Mouse (Mus musculus) gastrocnemius, adult 18-20 months (tissue): Measurements from ENCODE around the gene Rtbdn. TPM values are rescaled to one million over a fixed set of nuclear protein-coding genes. Genes with fewer than 3 reads are reported as not detected.

Experiments used
- DNase-seq: peaks from one replicate; pipeline ENCODE4 v3.0.0; 2021; ENCODE audit warnings: low spot score
- total RNA-seq, 2 experiments: library from RNA; stranded (reverse); gene quantifications; 2 replicates each; pipeline ENCODE4 v1.2.3; 2021

Gene Rtbdn
- total RNA-seq, 2 experiments from 2014 or later: not detected

DNA sequence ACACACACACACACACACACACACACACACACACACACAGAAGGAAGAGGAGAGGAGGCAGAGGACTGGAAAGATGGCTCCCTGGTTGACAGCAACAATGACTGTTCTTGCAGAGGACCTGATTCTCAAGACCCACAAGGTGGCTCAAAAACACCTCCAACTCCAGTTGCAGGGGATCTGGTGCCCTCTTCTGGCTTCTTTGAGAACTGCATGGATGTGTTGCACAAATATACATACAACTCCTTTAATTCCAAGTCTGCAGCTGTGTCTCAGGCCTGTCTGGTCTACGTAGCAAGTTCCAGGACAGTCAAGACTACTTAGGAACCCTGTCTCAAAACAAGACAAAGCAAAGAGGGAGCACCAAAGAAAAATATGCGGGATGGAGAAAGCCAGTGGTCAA lies 10.0 kb downstream of the Rtbdn start:
- DNase-seq: peak; percentile 61

DNA sequence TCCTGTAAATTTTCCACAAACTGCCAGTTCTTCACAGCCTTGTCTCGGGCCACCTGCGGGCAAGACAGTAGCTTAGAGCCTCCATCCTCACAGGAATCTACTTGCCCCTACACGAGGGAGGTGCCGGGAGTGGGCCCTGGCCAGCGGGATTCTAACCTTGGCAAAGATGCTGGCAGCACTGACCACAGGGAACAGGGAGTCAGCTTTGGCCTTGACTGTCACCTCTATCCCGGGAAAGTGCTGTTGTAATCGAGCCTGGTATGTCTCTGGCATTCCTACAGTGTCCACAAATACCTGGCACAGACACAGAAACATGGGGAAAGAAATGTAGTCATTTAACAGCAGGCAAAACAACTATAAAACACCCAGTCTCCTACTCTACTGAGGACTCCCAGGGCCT lies 13.0 kb downstream of the Rtbdn start:
- DNase-seq: no peak

DNA sequence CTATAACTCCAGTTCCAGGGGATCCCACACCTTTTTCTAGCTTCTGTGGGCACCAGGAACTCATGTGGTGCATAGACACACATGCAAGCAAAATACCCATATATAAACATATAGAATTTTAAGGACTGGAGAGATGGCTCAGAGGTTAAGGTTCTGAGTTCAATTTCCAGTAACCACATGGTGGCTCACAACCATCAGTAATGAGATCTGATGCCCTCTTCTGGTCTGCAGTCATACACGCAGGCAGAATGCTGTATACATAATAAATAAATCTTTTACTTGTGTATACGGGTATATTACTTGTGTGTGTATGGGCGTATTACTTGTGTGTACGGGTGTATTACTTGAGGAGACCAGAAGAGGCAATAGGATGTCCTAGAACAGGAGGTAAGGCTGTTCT lies 17.2 kb downstream of the Rtbdn start:
- DNase-seq: no peak

DNA sequence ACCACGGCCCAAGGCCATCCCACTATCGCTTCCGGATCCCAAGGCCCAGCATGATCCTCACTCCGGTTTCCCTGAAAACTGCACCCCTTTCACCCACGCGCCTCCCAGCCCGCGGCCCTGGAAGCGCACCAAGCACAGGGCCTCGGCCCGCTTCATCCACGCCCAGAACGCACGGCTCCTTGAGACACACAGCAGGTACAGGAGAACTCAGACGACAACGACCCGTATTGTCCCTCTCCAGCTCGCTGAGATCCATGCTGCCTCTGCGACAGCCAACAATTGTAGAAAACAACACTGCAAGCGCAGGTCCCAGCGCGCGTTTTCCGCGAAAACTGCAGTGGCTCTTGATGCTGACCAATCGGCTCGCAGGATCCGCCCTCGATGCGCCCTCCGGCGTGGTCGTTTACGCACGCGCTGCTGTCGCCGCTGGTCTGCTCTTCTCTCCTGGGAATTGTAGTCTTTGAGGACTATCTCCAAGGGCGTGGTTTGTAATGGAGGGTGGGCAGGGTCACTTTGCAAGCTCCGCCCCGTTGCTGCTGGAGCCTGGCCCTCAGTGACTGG lies 19.0 kb downstream of the Rtbdn start:
- DNase-seq: peak; percentile 94

DNA sequence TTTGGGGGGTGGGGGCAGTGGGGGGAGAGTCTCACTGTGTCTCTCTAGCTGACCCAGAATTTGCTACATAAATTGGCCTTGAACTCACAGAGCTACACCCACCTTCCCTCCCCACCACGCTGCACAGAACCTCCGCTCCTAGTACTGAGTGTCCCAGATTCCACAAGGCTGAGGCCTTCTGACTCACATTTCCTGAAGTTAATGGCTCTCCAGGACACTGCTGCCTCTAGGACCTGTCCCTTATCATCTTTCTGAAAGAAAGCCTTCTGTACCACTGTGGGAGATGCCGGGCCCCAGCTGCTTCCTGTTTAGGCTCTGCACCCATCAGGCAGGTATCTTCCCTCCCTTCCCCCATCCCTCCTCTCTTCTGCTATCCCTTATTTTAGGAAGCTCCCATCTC lies 19.8 kb downstream of the Rtbdn start:
- DNase-seq: no peak

DNA sequence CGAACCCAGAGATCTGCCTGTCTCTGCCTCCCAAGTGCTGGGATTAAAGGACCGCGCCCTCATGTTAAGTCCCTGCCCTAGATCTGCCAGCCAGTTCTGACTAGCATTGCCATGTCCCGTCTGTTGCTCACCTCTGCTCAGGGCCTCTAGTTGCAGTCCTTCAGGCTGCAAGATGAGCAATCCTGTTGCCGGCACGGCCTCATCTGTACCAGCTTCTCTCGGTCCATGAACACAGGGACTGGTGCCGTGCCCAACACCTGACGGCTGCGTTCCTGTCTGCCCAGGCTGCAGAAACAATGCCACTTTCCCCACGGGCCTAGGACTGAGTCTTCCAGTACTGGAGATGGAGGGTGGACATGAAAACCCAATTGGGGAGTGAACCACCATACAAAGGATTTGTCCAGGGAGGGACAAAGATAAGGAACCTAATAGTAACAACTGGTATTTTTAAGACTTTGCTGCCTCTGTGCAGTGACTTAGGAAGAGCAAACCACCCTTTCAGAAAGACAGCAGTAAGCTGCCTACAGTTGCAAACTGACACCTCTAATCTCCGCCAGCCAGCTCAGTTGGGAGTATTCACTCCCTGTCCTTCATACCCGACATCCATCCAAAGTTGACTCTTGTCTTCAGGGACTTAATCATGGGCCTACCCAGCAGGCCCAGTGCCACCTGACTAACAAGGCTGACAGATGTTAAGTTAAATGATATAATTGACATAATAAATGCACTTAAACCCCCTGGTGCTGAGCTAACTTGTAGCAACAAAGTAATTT lies 20.9 kb downstream of the Rtbdn start:
- DNase-seq: no peak

DNA sequence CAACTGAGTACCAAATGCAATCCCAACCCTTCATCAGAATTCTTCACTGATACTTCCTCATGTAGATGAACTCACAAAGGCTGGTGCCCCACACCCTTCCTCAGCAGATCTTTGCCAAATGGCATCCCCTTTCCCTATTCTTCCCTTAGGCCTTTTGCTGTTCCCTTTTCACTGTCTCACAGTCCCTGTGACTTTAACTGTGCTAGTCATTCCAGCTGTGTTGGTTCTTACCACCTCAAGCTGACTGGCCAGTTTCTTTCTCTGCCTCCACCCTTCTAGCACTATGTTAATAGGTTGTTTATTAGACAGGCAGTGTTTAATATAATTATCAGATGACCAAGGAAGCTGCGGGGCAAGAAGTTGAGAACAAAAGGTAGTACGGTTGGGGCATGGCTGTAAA lies 21.9 kb downstream of the Rtbdn start:
- DNase-seq: no peak

DNA sequence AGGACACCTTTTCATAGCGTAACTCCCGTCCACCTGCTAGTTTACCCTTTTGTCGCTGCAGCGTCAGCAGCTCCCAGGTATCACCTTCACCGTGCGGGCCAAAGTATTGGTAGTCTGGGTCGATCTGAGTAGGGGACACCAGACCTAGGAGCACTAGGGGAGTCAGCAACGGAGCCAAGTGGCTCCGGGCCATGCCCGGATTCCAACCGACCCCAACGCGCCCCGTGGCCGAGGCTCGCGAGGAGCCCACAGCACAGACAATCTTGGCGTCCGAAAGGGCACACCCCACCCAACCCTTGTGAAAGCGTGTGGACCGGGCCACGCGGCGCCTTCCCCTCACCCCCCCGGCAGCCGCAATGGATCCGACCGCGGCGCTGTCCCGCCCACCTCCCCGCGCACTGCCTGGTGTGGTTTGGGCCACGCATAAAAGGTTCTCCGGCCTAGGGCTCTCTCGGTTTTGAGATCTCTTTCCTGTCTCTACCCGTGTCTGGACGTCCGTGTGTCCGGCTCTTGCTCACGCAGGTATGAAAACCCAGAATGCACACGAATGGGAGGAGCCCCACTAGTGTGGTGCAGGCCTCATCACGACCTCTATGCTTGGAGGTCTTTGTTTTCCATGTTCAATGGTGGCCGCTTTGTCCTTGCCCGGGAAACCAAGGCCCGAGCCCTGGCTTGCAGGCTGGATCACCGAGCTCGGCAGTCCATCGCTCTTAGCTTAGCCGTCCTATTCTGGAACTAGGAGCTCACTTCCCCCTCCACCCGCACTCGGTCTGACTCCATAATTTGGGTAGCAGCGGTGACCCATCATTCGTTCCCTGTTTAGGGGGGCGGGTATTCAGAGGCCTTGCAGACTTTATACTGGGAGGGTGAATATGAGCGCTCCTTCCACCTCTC lies 22.7 kb downstream of the Rtbdn start, which contains the start of the genes Gm49661, Prdx2 and Rnaseh2a:
TSS of gene Gm49661 (minus strand) at position 193 of the 894 bp plus-strand sequence.
TSS of gene Prdx2 (plus strand) at position 347 of the 894 bp plus-strand sequence.
TSS of gene Rnaseh2a (minus strand) at position 527 of the 894 bp plus-strand sequence.
- DNase-seq: peak; percentile 60

DNA sequence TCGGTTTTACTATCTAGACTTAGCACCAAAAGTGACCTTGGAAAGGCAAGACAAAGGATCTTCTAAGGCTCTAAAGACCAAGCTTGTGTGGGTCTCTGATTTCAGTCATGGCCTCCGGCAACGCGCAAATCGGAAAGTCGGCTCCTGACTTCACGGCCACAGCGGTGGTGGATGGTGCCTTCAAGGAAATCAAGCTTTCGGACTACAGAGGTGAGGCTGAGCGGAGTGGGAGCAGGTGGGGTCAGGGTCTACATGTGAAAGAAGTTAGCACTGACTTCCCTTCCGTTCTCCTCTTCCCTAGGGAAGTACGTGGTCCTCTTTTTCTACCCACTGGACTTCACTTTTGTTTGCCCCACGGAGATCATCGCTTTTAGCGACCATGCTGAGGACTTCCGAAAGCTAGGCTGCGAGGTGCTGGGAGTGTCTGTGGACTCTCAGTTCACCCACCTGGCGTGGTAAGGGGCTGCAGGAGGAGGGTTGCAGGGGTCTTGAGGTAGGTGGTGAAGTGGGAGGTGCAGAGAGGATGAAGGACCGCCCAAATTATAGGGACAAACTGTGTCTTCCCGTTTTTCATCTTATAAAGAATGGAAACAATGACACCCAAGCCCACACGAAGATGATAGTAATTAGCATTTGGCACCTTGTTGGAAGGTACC lies 23.5 kb downstream of the Rtbdn start:
- DNase-seq: no peak

DNA sequence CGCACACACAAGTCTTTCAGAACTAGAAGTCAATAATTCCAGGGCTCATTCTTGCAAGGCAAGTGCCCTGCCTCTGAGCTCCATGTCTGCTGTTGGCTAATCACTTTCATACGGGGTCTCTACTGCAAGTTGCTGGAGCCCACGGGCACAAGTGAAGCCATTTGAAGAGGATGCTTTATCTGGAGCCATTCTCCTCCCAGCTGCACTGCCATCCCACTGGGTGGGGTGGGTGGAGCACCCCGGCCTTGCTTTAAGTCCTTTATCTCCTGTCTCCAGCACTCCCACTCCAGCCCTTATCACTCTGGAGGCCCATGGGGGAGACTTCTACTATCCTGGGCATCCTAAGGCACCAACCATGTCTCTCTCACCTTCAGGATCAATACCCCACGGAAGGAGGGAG lies 24.1 kb downstream of the Rtbdn start:
- no peak for DNase-seq

DNA sequence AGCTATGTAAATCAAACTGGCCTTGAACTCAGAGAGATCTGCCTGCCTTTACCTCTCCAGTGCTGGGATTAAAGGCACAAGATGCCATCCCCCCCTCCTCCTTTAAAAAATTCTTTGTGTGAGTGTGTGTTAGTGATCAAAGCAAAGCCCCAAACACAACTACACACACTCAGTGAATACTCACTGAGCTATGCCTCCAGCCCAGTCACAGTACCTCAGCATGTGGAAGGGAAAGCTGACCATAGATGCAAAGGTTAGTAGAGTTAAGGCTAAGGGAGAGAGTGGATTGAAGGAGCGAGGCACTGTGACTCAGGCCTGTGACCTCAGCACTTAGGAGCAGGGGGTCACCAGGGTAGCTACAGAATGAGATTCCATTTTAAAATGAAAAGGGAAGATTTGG lies 26.3 kb downstream of the Rtbdn start:
- no peak for DNase-seq

DNA sequence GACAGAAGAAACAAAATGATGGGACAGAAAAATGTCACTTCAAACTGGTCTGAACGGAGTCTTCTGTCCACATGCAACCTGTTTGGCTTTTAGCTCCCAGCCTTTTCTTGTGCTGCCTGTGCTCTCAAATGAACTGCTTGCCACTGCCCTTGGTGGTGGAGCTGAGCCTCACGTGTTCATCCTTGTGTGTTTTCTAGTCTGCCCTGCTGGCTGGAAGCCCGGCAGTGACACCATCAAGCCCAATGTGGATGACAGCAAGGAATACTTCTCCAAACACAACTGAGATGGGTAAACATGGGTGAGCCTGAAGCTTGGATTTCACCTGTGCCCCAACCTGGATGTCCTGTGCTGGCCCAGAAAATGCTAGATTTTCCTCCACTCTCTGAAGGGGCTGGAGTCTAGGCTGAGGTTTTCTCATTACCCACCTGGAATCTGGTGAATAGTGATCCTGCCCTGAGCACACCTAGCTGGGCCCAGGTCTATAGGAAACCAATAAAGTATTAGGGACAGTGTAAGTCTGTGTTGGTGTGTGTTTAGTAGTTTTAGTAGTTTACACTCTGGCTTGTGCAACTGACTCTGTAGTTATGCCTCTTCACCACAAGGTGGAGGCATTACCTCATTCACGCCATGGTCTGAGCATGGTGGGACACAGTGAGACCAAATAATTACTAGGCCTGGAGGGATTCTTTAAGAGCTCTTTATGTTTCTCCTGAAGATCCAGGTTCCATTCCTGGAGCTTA lies 27.2 kb downstream of the Rtbdn start:
- peak; percentile 72 for DNase-seq

DNA sequence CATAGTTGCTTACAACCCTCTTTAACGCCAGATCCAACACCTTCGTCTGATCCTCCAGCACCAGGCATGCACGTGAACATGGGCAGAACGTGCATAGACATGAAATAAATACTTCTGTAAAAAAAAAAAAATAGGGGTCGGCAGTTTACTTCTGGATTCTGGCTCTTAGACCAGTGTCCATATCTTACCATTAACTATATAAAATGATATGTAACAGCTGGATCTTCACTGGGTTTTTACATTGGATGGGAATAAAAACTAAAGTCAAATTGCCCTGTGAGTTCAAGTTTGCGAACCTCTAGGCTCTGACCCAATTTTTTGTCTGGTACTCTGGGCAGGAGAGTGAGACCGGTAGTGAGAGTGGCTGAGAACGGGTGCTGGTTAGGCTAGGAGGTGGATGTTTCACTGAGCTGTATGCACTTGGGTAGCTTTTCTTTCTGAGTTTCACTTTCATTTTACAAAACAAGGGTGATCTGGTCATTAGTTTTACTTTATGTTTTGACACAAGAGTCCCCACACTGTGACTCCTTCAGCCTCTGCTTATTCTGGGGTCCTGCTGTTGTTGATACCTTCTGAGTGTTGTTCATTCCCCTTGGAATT lies 27.9 kb downstream of the Rtbdn start:
- DNase-seq: no peak

DNA sequence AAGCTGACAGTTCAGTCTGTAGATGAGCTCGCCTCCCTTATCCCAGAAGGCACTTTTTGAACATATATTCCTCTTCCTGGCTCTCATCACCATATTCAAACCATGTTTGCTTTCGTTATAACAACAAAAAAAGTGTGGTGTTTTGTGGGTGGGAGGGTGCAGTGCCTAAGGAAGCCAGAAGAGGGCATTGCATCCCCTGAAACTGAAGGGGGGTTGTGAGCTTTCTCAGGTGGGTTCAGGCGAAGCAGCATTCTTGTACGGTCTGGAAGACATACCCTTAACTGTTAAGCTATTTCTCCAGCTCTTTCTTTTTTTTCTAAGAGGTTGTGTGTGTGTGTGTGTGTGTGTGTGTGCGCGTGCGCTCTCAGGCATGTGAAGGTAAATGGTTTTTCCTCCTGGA lies 28.6 kb downstream of the Rtbdn start:
- DNase-seq: peak; percentile 70

DNA sequence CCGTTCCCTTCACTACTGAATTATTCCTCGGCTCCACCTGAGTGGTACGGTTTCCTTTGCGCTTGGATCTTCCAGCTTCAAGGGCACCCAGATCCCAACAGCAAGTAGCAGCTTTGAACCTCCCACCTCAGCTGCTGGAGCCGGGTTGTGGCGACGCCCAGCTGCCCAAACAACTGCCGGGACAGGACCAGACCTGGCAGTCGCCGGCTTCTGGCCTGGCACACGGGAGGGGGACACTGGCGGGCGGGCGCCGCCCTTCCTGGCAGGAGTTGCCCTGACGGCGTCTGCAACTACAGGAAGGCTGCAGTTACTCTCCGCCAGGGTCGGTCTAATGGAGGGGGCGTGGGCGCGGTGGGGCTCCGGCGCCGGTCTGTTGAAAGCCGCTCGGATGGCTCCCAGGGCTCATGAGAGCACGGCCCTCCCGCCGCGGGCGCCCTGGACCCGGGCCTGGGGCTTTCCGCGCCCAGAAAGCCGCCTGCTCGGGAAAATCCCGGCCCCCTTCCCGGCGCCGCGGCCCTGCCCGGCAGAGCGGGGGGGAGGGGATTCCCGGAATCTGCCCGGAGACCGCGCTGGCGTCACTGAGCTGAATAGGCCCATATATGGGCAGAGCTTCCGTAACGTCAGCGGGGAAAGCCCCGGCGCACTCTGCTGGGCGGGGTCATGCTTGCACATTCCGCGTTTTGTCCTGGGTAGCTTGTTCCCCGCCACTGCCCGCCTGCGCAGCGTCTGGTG lies 29.4 kb downstream of the Rtbdn start:
- peak; percentile 97 for DNase-seq

DNA sequence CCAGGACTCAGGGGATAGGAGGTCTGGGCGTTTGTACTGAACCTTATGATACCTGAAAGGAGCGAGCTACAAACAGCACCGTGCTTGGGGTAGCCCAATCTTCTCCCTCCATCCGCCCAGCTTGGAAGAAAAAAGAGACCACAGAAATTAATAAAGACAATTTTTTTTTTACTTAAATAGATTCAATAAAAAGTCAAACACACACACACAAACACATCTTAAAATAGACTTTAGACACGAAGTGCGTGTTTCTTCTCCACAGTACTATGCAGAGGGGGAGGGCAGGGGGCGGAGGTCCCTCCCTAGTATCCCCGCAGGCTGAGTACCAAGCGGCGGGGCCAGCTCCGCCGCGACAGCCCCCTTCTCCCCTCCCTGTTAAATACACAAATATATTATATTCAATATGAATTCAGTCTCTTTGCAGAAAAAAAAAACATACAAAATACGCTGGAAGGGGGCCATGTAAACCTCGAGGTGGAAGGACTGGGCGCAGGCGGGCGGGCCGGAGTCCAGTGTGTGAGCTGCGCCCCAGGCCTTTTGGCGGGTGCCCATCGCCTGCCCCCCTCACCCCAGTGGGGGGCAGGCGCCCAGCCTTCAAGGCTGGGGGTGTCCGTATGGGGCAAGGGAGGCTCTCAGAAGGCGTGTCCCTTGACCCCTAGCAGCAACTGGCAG lies 30.1 kb downstream of the Rtbdn start:
- no peak for DNase-seq

DNA sequence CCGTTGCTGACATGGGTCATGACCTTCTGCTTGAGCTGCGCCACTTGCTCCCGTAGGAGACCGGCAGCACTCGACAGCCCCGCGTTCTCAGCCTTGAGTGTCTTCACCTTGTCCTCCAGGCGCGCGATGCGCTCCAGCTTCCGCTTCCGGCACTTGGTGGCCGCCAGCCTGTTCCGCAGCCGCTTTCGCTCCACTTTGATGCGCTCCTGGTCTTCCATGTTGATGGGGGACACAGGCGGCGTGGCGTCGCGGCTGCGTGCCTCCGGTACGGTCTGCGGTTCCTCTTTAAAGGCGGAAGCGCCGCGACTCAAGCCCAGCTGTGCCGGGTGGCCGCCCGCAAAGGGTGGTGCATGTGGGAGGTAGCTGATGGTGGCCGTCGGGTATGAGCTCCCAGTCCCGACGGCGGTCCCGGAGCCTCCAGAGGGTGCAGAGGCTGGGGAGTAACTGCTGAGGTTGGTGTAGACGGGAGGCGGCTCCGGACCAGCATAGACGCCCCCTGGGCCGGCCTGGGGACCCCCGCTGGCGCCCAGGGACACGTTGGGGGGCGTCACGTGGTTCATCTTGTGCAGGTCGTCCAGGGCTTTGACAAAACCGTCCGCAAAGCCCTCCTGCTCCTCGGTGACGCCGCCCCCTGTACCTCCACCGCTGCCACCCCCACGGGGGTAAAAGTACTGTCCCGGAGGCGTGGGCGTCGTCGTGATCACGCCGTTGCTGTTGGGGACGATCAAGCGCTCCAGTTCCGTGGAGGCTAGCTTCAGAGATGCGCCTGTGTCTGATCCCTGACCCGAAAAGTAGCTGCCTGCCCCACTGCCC lies 30.9 kb downstream of the Rtbdn start:
- peak; percentile 64 for DNase-seq

DNA sequence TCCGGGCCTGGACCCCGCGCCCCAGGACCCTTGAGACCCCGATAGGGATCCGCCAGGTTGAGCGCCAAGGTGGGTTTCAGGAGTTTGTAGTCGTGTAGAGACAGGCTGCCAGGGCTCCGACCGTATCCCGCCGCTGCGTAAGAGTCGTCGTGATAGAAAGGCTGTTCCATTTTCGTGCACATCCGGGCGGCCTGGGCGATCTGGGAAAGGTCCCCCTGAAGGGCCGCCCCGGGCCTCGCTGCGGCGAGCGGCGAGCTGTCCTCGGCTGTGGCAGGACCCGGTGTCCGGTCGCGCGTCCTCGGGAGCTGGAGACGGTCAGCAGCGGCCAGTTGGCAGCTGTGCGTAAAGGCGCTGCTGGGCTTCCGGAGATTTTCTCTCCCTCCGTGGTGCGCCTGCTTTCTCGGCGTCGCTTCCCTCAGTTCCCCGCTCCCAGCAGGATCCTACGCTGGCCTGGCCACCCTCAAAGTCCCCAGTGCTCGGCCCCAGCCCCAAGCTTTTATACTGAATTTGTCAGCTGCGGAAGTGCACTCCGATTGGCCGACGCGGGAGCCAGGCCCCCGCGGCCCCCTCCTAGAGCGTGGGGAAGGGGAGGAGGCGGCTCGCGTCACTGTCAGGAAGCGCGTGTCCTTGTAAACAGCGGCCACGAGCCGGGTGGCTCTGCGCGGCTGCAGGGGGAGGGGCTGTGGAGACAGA lies 31.6 kb downstream of the Rtbdn start, which contains the start of gene Junb:
TSS of gene Junb (minus strand) at position 471 of the 693 bp plus-strand sequence.
- peak; percentile 96 for DNase-seq
